24 mouse cellular contexts compared by ENCODE assay signal in the genomic region with DNA sequence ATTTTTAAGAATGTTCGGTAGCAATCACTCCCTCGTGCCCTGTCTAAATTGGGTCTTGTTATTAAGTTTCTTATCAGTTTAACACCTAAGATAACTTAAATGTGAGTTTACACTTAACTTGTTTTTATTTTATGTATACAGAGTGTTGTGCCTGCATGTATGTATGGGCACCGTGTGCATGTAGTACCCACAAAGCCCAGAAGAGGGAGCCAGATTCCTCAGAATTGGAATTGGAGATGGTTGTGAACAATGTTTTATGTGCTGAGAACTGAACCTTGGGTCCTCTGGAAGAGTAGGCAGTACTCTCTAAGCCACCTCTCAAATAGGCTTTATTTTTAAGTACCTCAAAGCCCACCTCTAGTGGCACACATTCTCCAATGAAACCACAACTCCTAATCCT. TPM values are rescaled to one million over a fixed set of nuclear protein-coding genes. Genes with fewer than 3 reads are reported as not detected.
DNase-seq lines count a peak whose midpoint lies in the region; ATAC-seq and TF ChIP-seq lines count a peak whose summit lies in the region.
"Had no signal": no experiment of that assay in that cellular context is flagged by ENCODE, and none has a peak within 500 bp of the region (broad histone marks: within the 10 kb centered on the region; RNA-seq: fewer than 3 reads in every experiment).

No protein-coding gene starts in this region.

- H3K9me3 ChIP-seq in hindbrain, embryonic 13.5 days: no peaks in the 10 kb centered on the region
- no peaks in the 10 kb centered on the region for H3K9me3 ChIP-seq in hindbrain, embryonic 11.5 days (ENCODE audit: control insufficient read depth, low read length)
- H3K9me3 ChIP-seq in liver, embryonic 14.5 days (ENCODE audit: control insufficient read depth, low read length): no peaks in the 10 kb centered on the region; the same call in 1 of the 2 replicates
- H3K9me3 ChIP-seq in liver, embryonic 11.5 days (ENCODE audit: control insufficient read depth, low read length): peaks cover 5% of the 10 kb centered on the region
- H3K9me3 ChIP-seq in E14TG2a.4 (ENCODE audit: low read length): peaks cover 4% of the 10 kb centered on the region; the same call in 1 of the 2 replicates
- H3K9me3 ChIP-seq: embryonic facial prominence, embryonic 15.5 days; stomach, embryonic 15.5 days had no signal

- 0 out of 2 replicates have a peak, but pooled peaks cover 3% of the 10 kb centered on the region for H3K27me3 ChIP-seq in hindbrain, embryonic 13.5 days
- no peaks in the 10 kb centered on the region for H3K27me3 ChIP-seq in hindbrain, embryonic 11.5 days (ENCODE audit: control insufficient read depth, insufficient read depth, low read length)
- H3K27me3 ChIP-seq in liver, embryonic 14.5 days (ENCODE audit: control insufficient read depth, insufficient read depth, low read length): no peaks in the 10 kb centered on the region
- no peaks in the 10 kb centered on the region for H3K27me3 ChIP-seq in liver, embryonic 11.5 days (replicated peaks; ENCODE audit: control insufficient read depth, insufficient read depth, low read length)
- H3K27me3 ChIP-seq in E14TG2a.4 (ENCODE audit: insufficient read depth, low read length): no peaks in the 10 kb centered on the region
- H3K27me3 ChIP-seq: embryonic facial prominence, embryonic 15.5 days; limb, embryonic 12.5 days; liver, embryonic 15.5 days; stomach, embryonic 15.5 days had no signal

- peaks cover 6% of the 10 kb centered on the region for H3K36me3 ChIP-seq in hindbrain, embryonic 13.5 days
- no peaks in the 10 kb centered on the region for H3K36me3 ChIP-seq in hindbrain, embryonic 11.5 days (ENCODE audit: control insufficient read depth, insufficient read depth, low read length)
- H3K36me3 ChIP-seq in liver, embryonic 14.5 days (replicated peaks; ENCODE audit: control insufficient read depth, insufficient read depth, low read depth): no peaks in the 10 kb centered on the region
- no peaks in the 10 kb centered on the region for H3K36me3 ChIP-seq in liver, embryonic 11.5 days (ENCODE audit: control insufficient read depth, insufficient read depth, low read length)
- no peaks in the 10 kb centered on the region for H3K36me3 ChIP-seq in E14TG2a.4 (ENCODE audit: insufficient read depth, low read length)
- H3K36me3 ChIP-seq: embryonic facial prominence, embryonic 15.5 days; limb, embryonic 12.5 days; liver, embryonic 15.5 days; stomach, embryonic 15.5 days had no signal

- no peak for DNase-seq in hindbrain, embryonic 11.5 days (ENCODE audit: low spot score)
- DNase-seq in liver, embryonic 14.5 days (ENCODE audit: low read depth in 3 of 3, low spot score in 3 of 3): no peak
- no peak for DNase-seq in liver, embryonic 11.5 days (ENCODE audit: low spot score)
- DNase-seq in R1 (ENCODE audit: low read depth, low spot score): peak; percentile 51
- DNase-seq in frontal cortex, adult 2 months (ENCODE audit: extremely low spot score in 1 of 2, low spot score in 1 of 2): no peak
- no peak for DNase-seq in testis, postnatal 10 days (ENCODE audit: low spot score)
- DNase-seq: adrenal gland, postnatal 36 days; B cell, adult 2 months; cerebellum, adult 18-20 months; cerebellum, postnatal 36 days; gastrocnemius, postnatal 10 days; heart, adult 11 months; kidney, postnatal 10 days; layer of hippocampus, adult 9-11 months; lung, postnatal 36 days; right cerebral cortex, postnatal 25 days had no signal

- 95% methylated on average over 3 of the region's 3 CpGs for WGBS in hindbrain, embryonic 13.5 days
- WGBS in hindbrain, embryonic 11.5 days: 97% methylated on average over 3 of the region's 3 CpGs
- 79% methylated on average over 3 of the region's 3 CpGs for WGBS in liver, embryonic 14.5 days (ENCODE audit: insufficient replicate concordance)
- 93% methylated on average over 3 of the region's 3 CpGs for WGBS in liver, embryonic 11.5 days

- no peak overlapping the region for H3K9ac ChIP-seq in hindbrain, embryonic 13.5 days
- no peak overlapping the region for H3K9ac ChIP-seq in hindbrain, embryonic 11.5 days (ENCODE audit: low read depth, low read length)
- no peak overlapping the region for H3K9ac ChIP-seq in liver, embryonic 14.5 days (replicated peaks)
- H3K9ac ChIP-seq in liver, embryonic 11.5 days (ENCODE audit: low read depth, low read length): no peak overlapping the region
- H3K9ac ChIP-seq: embryonic facial prominence, embryonic 15.5 days; limb, embryonic 12.5 days; liver, embryonic 15.5 days; stomach, embryonic 15.5 days had no signal

- peak; percentile 51 for TF ChIP-seq CTCF in liver, embryonic 14.5 days (IDR thresholded peaks at IDR 0.05; ENCODE audit: low read depth)
- TF ChIP-seq CTCF in E14TG2a.4 (conservative IDR thresholded peaks at IDR 0.05; ENCODE audit: low read length): peak; percentile 90

- ATAC-seq in hindbrain, embryonic 13.5 days (ENCODE audit: low FRiP score): no peak
- no peak for ATAC-seq in hindbrain, embryonic 11.5 days (ENCODE audit: low FRiP score)
- no peak for ATAC-seq in liver, embryonic 14.5 days (ENCODE audit: insufficient read depth)
- ATAC-seq in liver, embryonic 11.5 days (replicated peaks; ENCODE audit: low FRiP score): no peak
- ATAC-seq: midbrain, embryonic 16.5 days had no signal

- H3K4me3 ChIP-seq in hindbrain, embryonic 13.5 days: no peak overlapping the region
- H3K4me3 ChIP-seq in hindbrain, embryonic 11.5 days (ENCODE audit: low read depth, low read length): no peak overlapping the region
- H3K4me3 ChIP-seq in liver, embryonic 14.5 days (ENCODE audit: insufficient read depth in 1 of 2, low read depth in 2 of 2, low read length in 2 of 2): no peak overlapping the region
- H3K4me3 ChIP-seq in liver, embryonic 11.5 days (ENCODE audit: low read depth, low read length): no peak overlapping the region
- H3K4me3 ChIP-seq in E14TG2a.4 (replicated peaks; ENCODE audit: low read length): no peak overlapping the region
- H3K4me3 ChIP-seq: embryonic facial prominence, embryonic 15.5 days; limb, embryonic 12.5 days; liver, embryonic 15.5 days; stomach, embryonic 15.5 days had no signal

- peaks cover 10% of the 10 kb centered on the region for H3K4me1 ChIP-seq in hindbrain, embryonic 13.5 days (replicated peaks)
- no peaks in the 10 kb centered on the region for H3K4me1 ChIP-seq in hindbrain, embryonic 11.5 days (replicated peaks; ENCODE audit: control insufficient read depth, insufficient read depth, low read length)
- no peaks in the 10 kb centered on the region for H3K4me1 ChIP-seq in liver, embryonic 14.5 days (replicated peaks; ENCODE audit: control insufficient read depth in 2 of 2, insufficient read depth in 2 of 2, low read length in 1 of 2)
- H3K4me1 ChIP-seq in liver, embryonic 11.5 days (replicated peaks; ENCODE audit: control insufficient read depth, insufficient read depth, low read length): no peaks in the 10 kb centered on the region
- H3K4me1 ChIP-seq in E14TG2a.4 (replicated peaks; ENCODE audit: low read depth, low read length): no peaks in the 10 kb centered on the region
- H3K4me1 ChIP-seq: embryonic facial prominence, embryonic 15.5 days; limb, embryonic 12.5 days; liver, embryonic 15.5 days; stomach, embryonic 15.5 days had no signal

- 0 out of 2 replicates have a peak overlapping the region, but pooled peaks have one; percentile 42 for H3K27ac ChIP-seq in hindbrain, embryonic 13.5 days
- H3K27ac ChIP-seq in hindbrain, embryonic 11.5 days (ENCODE audit: low read depth, low read length): no peak overlapping the region
- H3K27ac ChIP-seq in liver, embryonic 14.5 days: no peak overlapping the region
- H3K27ac ChIP-seq in liver, embryonic 11.5 days (ENCODE audit: low read depth, low read length): no peak overlapping the region
- H3K27ac ChIP-seq: embryonic facial prominence, embryonic 15.5 days; limb, embryonic 12.5 days; liver, embryonic 15.5 days; stomach, embryonic 15.5 days had no signal

- TF ChIP-seq EP300 in liver, embryonic 14.5 days (IDR thresholded peaks at IDR 0.05; ENCODE audit: low read depth): no peak

- no peak overlapping the region for H3K4me2 ChIP-seq in hindbrain, embryonic 13.5 days
- H3K4me2 ChIP-seq in hindbrain, embryonic 11.5 days (replicated peaks; ENCODE audit: low read depth, low read length): no peak overlapping the region
- no peak overlapping the region for H3K4me2 ChIP-seq in liver, embryonic 14.5 days (ENCODE audit: low read depth)
- no peak overlapping the region for H3K4me2 ChIP-seq in liver, embryonic 11.5 days
- H3K4me2 ChIP-seq: embryonic facial prominence, embryonic 15.5 days; limb, embryonic 12.5 days; liver, embryonic 15.5 days; stomach, embryonic 15.5 days had no signal

RNA-seq across cellular contexts. Expression of a gene that starts 38.7 kb away (rescaled TPM):
- 78.0 and 87.2 TPM in 2 replicates for polyA plus RNA-seq in hindbrain, embryonic 13.5 days (2015; fragmentation: Nextera tagmentation; extraction: Ambion mirVana)
- polyA plus RNA-seq in hindbrain, embryonic 11.5 days (2014; fragmentation: Nextera tagmentation; extraction: Ambion mirVana): 17.3 and 23.1 TPM in 2 replicates
- polyA plus RNA-seq in liver, embryonic 14.5 days (2012; rRNA removed): 0.03 and 0.25 TPM in 2 replicates
- polyA plus RNA-seq in liver, embryonic 14.5 days (2014; fragmentation: Nextera tagmentation; extraction: Ambion mirVana): 0.04 TPM in 1 of 2 replicates, not detected in the other
- 0.05 and 0.08 TPM in 2 replicates for polyA plus RNA-seq in liver, embryonic 11.5 days (2014; fragmentation: Nextera tagmentation; extraction: Ambion mirVana)
- polyA plus RNA-seq in frontal cortex, adult 2 months (2012; rRNA removed): 446 and 459 TPM in 2 replicates
- polyA plus RNA-seq: intestine, embryonic 14.5 days; limb, embryonic 12.5 days had no signal

Comparison
In these comparisons a context has a peak if more than half of its experiments do, and no peak if none do; other contexts are left out.
1. RNA of a gene that starts 38.7 kb away (polyA plus RNA-seq): 446 to 459 TPM in frontal cortex, adult 2 months, 78.0 to 87.2 TPM in hindbrain, embryonic 13.5 days and 17.3 to 23.1 TPM in hindbrain, embryonic 11.5 days; 0.05 to 0.08 TPM in liver, embryonic 11.5 days and 0.03 to 0.25 TPM in liver, embryonic 14.5 days; every median in the first group is over 10 times any median in the second.